Mouse (Mus musculus) E14TG2a.4 (cell line): ENCODE data around the gene Aldob.

Source experiments
- H3K27me3 ChIP-seq: 2 replicates; pipeline ENCODE4 v1.6.1; 2014; ENCODE audit warnings: low read length, control low read depth; ENCODE audit not compliant: insufficient read depth
- H3K36me3 ChIP-seq: 2 replicates; pipeline ENCODE4 v1.6.1; 2014; ENCODE audit warnings: low read length, control low read depth; ENCODE audit not compliant: insufficient read depth
- H3K4me1 ChIP-seq: replicated peaks from 2 replicates; pipeline ENCODE4 v1.6.1; 2014; ENCODE audit warnings: low read depth, low read length, control low read depth
- H3K4me3 ChIP-seq: replicated peaks from 2 replicates; pipeline ENCODE4 v1.5.1; 2014; ENCODE audit warnings: mild to moderate bottlenecking, low read length
- H3K9me3 ChIP-seq: 2 replicates; pipeline ENCODE4 v1.6.1; 2014; ENCODE audit warnings: low read length, control low read depth
- CTCF ChIP-seq: conservative IDR thresholded peaks from 2 replicates; pipeline ENCODE4 v1.5.1; 2014; ENCODE audit warnings: low read length
- NANOG ChIP-seq: IDR thresholded peaks from 2 replicates; pipeline ENCODE4 v1.6.1; 2014; ENCODE audit warnings: borderline replicate concordance, low read length, mixed read lengths
- POU5F1 ChIP-seq: IDR thresholded peaks from 2 replicates; pipeline ENCODE4 v1.6.1; 2014; ENCODE audit warnings: low read length, borderline replicate concordance

Gene Aldob

GRCm38 (mm10) chr4:49572194-49572593, 22.8 kb upstream of the Aldob start:
- Histone ChIP-seq H3K27me3 (no peaks in the 10 kb centered on the region), H3K4me3 (no peak overlapping the region), H3K36me3 (no peaks in the 10 kb centered on the region), H3K9me3 (no peaks in the 10 kb centered on the region), H3K4me1 (no peaks in the 10 kb centered on the region)
- TF ChIP-seq CTCF (no peak), NANOG (no peak), POU5F1 (no peak)

GRCm38 (mm10) chr4:49567613-49568012, 18.3 kb upstream of the Aldob start:
- Histone ChIP-seq H3K4me3 (no peak overlapping the region), H3K27me3 (0 out of 2 replicates have a peak, but pooled peaks cover 3% of the 10 kb centered on the region), H3K9me3 (no peaks in the 10 kb centered on the region), H3K4me1 (no peaks in the 10 kb centered on the region), H3K36me3 (no peaks in the 10 kb centered on the region)
- TF ChIP-seq CTCF (peak; percentile 79), NANOG (no peak)

- TF ChIP-seq CTCF (no peak), NANOG (no peak), POU5F1 (no peak)
- Histone ChIP-seq H3K36me3 (no peaks in the 10 kb centered on the region), H3K4me3 (no peak overlapping the region), H3K4me1 (no peaks in the 10 kb centered on the region), H3K27me3 (peaks cover 3% of the 10 kb centered on the region; the same call in 1 of the 2 replicates), H3K9me3 (no peaks in the 10 kb centered on the region)
Observed at GRCm38 (mm10) chr4:49559915-49560772, 10.8 kb upstream of the Aldob start.

- H3K4me3 ChIP-seq = no peak overlapping the region
- no peaks in the 10 kb centered on the region for H3K36me3 ChIP-seq
- no peaks in the 10 kb centered on the region; the same call in 1 of the 2 replicates for H3K27me3 ChIP-seq
- H3K9me3 ChIP-seq = no peaks in the 10 kb centered on the region
- H3K4me1 ChIP-seq = no peaks in the 10 kb centered on the region
- TF ChIP-seq POU5F1 = no peak
- no peak for TF ChIP-seq CTCF
- TF ChIP-seq NANOG = no peak
Observed at GRCm38 (mm10) chr4:49558181-49558580, 8.8 kb upstream of the Aldob start.

GRCm38 (mm10) chr4:49557375-49557774, 8.0 kb upstream of the Aldob start:
- Histone ChIP-seq H3K9me3 (no peaks in the 10 kb centered on the region), H3K4me3 (no peak overlapping the region), H3K4me1 (no peaks in the 10 kb centered on the region), H3K27me3 (no peaks in the 10 kb centered on the region; the same call in 1 of the 2 replicates), H3K36me3 (no peaks in the 10 kb centered on the region)
- TF ChIP-seq POU5F1 (no peak), NANOG (no peak), CTCF (no peak)

GRCm38 (mm10) chr4:49553380-49553779, 4.0 kb upstream of the Aldob start:
- H3K27me3 ChIP-seq = no peaks in the 10 kb centered on the region
- no peaks in the 10 kb centered on the region for H3K9me3 ChIP-seq
- no peak overlapping the region for H3K4me3 ChIP-seq
- no peaks in the 10 kb centered on the region for H3K36me3 ChIP-seq
- H3K4me1 ChIP-seq = no peaks in the 10 kb centered on the region
- no peak for TF ChIP-seq NANOG
- TF ChIP-seq CTCF = no peak
- TF ChIP-seq POU5F1 = no peak

GRCm38 (mm10) chr4:49547544-49548219, 1.7 kb downstream of the Aldob start:
- no peaks in the 10 kb centered on the region for H3K4me1 ChIP-seq
- H3K27me3 ChIP-seq = no peaks in the 10 kb centered on the region
- H3K36me3 ChIP-seq = no peaks in the 10 kb centered on the region
- H3K4me3 ChIP-seq = no peak overlapping the region
- H3K9me3 ChIP-seq = no peaks in the 10 kb centered on the region
- TF ChIP-seq CTCF (no peak), POU5F1 (no peak), NANOG (no peak)

GRCm38 (mm10) chr4:49546873-49547543, 2.3 kb downstream of the Aldob start:
- no peaks in the 10 kb centered on the region for H3K36me3 ChIP-seq
- H3K9me3 ChIP-seq = no peaks in the 10 kb centered on the region
- no peak overlapping the region for H3K4me3 ChIP-seq
- H3K27me3 ChIP-seq = no peaks in the 10 kb centered on the region
- H3K4me1 ChIP-seq = no peaks in the 10 kb centered on the region
- TF ChIP-seq NANOG (no peak), CTCF (no peak)
